Mouse (Mus musculus) large intestine, adult 2 months (tissue): Measurements from ENCODE around the gene Pip4k2a. TPM values are rescaled to one million over a fixed set of nuclear protein-coding genes. Genes with fewer than 3 reads are reported as not detected.

Source experiments
- DNase-seq: peaks from one replicate; pipeline ENCODE4 v3.0.0-alpha.2; 2012; ENCODE audit warnings: low read depth, low spot score
- WGBS: fragments of 180-500 bp; shearing (Covaris S2); methylation state at CpG from one replicate; pipeline ENCODE4 v1.1.7; 2018; 5-methylcytosine and 5-hydroxymethylcytosine counted together
- polyA plus RNA-seq: library from polyadenylated mRNA; depleted of rRNA; stranded (reverse); fragments of >200 nt; gene quantifications from 2 replicates; pipeline ENCODE4 v1.2.3, GENCODE M21; 2012; rRNA removed

The Pip4k2a gene
- polyA plus RNA-seq, 1 experiment: 4.6 TPM

DNA sequence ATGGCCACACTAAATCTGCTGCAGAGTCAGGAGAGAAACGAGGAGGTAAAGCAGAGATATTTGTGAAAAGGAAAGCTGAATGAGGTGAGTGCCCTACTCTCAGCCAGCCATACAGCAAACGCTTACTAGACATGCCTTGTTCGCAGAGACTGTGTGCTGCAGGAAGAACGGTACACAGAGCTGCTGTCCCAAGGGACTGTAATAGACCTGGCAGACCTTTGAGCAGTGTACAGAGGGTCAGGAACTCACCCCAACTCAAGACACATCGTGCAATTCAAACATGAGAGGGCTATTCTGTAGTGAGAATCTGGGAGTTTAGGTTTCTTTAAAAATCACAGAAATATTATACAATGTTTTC lies 183.5 kb downstream of the Pip4k2a start:
- WGBS: 46% methylated on average over 5 of the region's 5 CpGs
- DNase-seq: no peak

DNA sequence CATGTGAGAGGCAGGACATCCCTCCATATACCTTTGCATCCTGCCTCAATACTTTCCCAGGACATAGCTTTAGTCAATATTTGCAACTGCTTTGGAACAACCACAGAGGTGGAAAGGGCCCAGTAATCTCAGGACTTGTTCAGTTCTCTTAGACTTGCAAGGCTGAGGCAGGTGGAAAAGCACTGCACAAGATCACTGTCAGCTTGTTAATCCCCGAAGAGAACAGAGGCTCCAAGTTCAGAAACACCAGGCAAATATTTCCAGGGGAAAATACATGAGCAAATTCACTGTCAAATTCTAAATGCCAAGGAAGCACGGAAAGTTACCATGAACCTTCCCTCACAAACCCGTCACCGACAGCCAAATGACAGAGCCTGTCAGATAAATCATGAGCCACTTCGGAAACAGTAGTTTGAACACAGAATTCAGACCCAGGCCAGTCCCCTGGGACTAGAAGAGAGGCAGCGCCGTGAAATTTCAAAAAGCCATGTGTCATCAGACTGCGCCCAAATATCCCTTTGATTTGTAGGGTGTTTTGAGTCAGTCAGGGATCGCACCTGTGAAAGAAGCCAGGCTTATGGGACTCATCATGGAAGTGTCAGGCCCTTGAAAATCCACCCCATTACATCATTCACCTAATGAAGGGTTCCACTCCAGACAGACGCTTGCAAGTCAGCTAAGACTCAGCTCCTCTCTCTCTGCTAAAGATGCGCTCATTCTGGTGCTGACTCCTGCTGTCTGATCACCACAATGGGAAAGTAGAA lies 184.1 kb downstream of the Pip4k2a start:
- DNase-seq: no peak
- WGBS: 73% methylated on average over 11 of the region's 11 CpGs

DNA sequence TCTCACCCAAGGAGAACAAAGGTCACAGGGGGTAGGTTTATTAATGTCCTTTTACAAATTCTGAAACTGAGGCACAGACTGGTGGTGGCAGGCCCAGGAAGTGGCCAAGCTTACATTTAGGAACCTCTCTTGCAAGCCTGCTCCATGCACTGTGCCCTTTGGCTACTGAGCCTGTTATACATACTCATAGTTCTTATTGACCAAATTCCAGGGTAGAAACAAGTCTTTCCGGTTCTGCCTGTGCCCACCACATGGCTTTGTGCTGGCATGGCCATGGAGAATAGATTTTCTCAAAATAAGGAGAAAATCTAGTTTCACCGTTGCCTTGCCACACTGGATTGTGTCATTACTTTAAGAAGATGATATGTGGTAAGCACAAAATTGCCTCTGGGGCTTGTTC lies 190.0 kb downstream of the Pip4k2a start:
- no peak for DNase-seq
- 47% methylated on average over 2 of the region's 2 CpGs for WGBS

DNA sequence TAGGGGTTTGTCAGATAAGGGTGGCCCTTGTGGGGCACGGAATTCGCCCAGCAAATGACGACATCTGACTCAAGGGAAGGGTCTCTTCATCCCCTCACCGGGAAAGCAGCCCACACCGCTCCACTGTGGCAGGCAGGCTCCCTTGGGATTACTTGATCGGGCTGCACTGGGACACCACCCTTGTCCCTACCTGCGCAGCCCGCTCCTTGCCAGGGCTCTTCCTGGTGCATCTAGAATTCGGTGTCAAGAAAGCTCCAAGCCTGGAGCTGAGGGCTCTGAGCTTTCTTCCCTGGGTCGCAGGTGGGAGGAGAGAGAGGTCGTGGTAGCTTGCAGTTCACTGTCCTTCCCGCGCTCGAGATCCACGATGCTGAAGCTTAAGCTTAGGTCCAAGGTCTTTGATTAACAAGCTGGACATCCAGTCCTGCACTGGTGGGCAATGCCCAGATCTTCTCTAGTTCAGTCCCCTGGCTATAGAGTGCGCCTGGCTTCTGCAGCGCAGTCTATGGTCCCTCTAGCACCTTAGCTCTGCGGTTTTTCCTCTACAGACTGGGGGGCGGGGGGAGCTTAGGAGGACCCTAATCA lies 196.6 kb downstream of the Pip4k2a start:
- 22% methylated on average over 19 of the region's 19 CpGs for WGBS
- no peak for DNase-seq

DNA sequence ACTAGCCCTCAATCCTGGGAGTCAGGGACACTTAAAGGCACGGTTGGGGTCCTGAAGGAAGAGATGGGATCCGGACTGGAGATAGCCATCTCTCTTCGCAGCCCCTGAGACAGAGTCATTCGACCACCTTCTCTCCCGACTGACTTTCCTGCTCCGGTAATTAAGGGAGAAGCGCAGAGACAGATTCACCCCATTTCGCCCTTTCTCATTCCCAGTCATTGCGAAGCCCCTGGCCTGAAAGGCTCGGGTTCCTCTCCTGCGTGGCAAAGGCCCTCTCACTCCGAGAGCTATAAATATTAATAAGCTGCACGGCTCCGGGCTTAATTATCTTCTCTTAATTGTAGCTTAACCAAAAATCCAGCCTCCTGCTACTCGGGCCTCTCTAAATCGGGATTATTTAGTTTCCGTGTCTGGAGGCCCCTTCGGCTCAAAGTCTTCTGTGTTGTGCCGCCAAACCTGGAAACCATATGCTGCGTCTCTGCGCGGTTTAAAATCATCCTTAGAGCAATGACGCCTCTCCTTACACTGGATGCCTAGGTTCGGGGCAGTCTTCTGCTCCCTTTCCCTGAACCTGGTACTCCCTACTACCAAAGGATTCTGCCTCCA lies 197.2 kb downstream of the Pip4k2a start:
- WGBS: 17% methylated on average over 24 of the region's 24 CpGs
- DNase-seq: no peak

DNA sequence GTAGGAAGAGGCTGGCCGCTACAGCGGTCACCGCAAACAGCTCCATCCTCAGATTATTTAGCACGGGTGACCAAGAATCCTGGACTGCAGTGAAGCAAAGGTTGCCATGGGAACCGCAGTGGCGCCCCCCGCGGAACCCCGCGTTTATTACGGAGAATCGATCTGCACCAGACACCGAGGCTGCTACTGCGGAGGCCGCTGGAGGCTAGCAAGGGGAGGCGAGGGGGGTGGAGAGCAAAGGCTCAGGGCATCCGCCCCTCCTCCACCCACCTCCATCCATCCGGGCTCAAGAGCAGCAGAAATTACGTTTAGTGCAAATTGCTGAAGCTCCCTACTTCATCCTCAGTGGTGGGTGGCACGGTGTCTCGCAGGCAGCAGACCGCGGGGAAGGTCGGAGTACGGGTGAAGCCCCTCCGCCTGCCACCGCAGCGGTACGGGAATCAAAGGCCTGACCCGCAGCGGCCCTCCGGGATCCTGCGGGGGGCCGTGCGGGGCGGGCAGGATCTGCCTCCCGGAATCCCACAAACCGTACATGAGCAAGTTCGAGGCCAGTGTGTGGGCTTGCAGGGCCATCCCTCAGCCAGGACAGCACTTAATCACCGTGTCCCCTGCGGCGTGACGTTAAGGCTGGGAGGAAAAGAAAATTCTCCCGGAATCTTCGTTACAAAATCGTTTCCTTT lies 197.8 kb downstream of the Pip4k2a start:
- no peak for DNase-seq
- 2% methylated on average over 46 of the region's 46 CpGs for WGBS

DNA sequence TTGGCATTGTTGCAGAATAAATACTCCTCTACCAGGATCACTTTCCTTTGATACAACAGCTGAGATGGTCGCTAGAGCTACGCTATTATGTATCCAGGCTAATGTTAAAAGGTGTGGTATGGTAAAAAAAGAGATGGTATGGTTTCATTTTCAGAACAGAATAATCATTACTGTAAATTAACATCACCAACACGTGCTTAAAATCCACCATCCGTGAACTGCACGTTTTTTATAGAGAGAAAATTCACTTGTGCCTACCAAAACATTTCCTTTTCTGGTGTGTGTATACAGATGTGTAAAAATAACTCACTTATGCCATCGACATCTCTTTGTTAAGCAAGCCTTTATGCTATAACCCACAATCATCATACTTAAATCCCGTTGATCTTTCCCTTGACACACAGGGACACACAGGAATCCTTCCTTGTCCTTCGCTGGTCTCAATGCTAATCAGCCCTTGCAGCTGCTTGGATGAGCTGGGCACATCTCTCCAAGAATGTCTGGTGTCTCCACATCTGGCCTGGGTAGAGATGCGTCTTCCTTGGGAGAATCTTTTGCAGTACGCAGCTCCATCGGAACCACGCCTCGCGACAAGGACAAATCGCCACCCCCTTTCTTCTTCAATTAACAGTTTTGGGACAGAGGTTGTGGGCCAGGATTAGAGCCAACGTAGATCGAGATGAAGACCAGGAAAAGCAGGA lies 198.5 kb downstream of the Pip4k2a start:
- 16% methylated on average over 17 of the region's 17 CpGs for WGBS
- DNase-seq: no peak

DNA sequence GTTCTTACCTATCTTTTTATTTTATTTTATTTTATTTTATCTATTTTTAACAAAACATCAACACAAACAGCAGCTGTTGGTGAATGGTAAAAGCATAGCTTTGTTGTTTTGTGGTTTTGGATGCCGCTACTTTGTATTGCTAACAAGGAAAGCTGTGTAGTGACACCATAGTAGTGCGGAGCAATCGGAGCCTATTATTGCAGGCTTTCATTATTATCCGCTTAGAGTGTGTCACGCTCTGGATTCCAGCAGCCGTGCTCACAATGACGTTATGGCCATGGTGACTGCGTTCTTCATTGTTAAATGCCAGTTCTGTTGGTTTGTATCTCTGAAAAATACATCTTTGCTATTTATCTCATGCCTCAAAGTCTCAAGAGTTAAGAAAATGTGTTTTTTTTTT lies 200.2 kb downstream of the Pip4k2a start:
- WGBS: 82% methylated on average over 8 of the region's 8 CpGs

DNA sequence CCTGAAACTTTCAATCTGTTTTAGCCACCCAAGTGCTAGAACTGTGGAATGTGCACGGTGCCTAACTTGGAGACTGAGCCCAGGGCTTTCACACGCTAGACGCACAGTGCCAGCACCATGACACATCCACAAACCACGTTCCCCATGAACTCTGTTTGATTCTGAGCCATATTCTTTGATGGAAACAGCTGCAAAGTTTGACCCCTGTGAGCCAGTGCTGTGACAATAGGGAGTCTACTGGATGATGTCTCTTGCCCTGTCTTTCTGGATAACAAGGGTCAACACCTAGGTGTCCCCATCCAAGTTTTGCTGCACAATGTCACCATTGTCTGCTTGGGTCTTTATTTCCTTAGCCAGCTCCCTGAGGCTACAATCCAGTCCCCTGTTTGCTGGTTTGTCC lies 203.7 kb downstream of the Pip4k2a start:
- WGBS: 66% methylated on average over 4 of the region's 4 CpGs
- no peak for DNase-seq

More for the DNA sequence above, 200.2 kb downstream of the Pip4k2a start:
- no peak for DNase-seq

Other genes starting within 250 kb of the Pip4k2a start
- 0.67 and 0.83 TPM in 2 replicates for gene 4930426L09Rik, start 217 bp upstream of the Pip4k2a start, polyA plus RNA-seq
- 0.06 and 0.07 TPM in 2 replicates for gene Armc3, start 201.2 kb upstream of the Pip4k2a start, polyA plus RNA-seq